ENCODE assay signal across 16 mouse cellular contexts in genomic region chr1:73823726-73824125, GRCm38 (mm10).
DNase-seq lines count a peak whose midpoint lies in the region; TF ChIP-seq lines count a peak whose summit lies in the region.
"Had no signal": no experiment of that assay in that cellular context is flagged by ENCODE, and none has a peak within 500 bp of the region (broad histone marks: within the 10 kb centered on the region; RNA-seq: fewer than 3 reads in every experiment).

No protein-coding gene starts in this region.

- intact Hi-C loops in heart, postnatal 36 days (cut with DNase I) = no loop called here

- no peak overlapping the region for H3K27ac ChIP-seq in CH12.LX (ENCODE audit: insufficient read depth, low read depth)
- H3K27ac ChIP-seq: forebrain, embryonic 15.5 days; heart, adult 2 months; heart, embryonic 15.5 days; hindbrain, embryonic 14.5 days had no signal

- TF ChIP-seq EP300 in CH12.LX (IDR thresholded peaks at IDR 0.05; ENCODE audit: low read length) = no peak

- H3K79me2 ChIP-seq in CH12.LX (replicated peaks; ENCODE audit: control insufficient read depth, extremely low read depth, insufficient read depth, poor library complexity, severe bottlenecking) = no peaks in the 10 kb centered on the region
- H3K79me2 ChIP-seq in myocyte (ENCODE audit: control insufficient read depth, insufficient read depth) = no peaks in the 10 kb centered on the region

- H3K4me2 ChIP-seq in CH12.LX (ENCODE audit: insufficient read depth, low read depth, poor library complexity, severe bottlenecking) = peak overlapping the region; percentile 34; the same call in 1 of the 2 replicates
- peak overlapping the region; percentile 63 for H3K4me2 ChIP-seq in myocyte (ENCODE audit: low read depth)
- H3K4me2 ChIP-seq: embryonic facial prominence, embryonic 12.5 days; forebrain, embryonic 15.5 days; heart, embryonic 11.5 days; heart, embryonic 15.5 days; hindbrain, embryonic 14.5 days had no signal

- peaks cover 15 to 65% of the 10 kb centered on the region in 2 experiments for H3K4me1 ChIP-seq in CH12.LX (ENCODE audit: control insufficient read depth in 1 of 2, insufficient read depth in 2 of 2)

- peak; percentile 84 for DNase-seq in heart, adult 11 months
- DNase-seq in heart, postnatal 36 days = no peak
- DNase-seq in CH12.LX (ENCODE audit: extremely low read depth) = no peak
- peak; percentile 30 for DNase-seq in adrenal gland, postnatal 10 days
- no peak for DNase-seq in embryo, embryonic 9.5 days (ENCODE audit: extremely low spot score)
- DNase-seq in cerebellum, postnatal 4 days (ENCODE audit: low spot score in 2 of 2) = no peak
- DNase-seq: cerebellum, adult 2 months; embryo, embryonic 11 days had no signal

- in situ Hi-C loops in CH12.LX (cut with MboI; ENCODE audit: low pct_ligation_motif_present, low pct_unique_long_range_greater_than_20kb, low sequenced_read_pairs) = loop anchor here (10.0 kb wide), 1 partner anchor 949 kb away; the partner anchor contains the start of gene Igfbp5

- dilution Hi-C loops in CH12.LX (cut with MboI; ENCODE audit: extremely low pct_ligation_motif_present, extremely low pct_unique_long_range_greater_than_20kb, low sequenced_read_pairs) = no loop called here

- TF ChIP-seq POLR2A in CH12.LX (IDR thresholded peaks at IDR 0.05; ENCODE audit: low read depth, low read length) (no peak), myocyte (IDR thresholded peaks at IDR 0.05; ENCODE audit: insufficient read length, low read depth) (no peak)

- H3K27me3 ChIP-seq in CH12.LX (replicated peaks) = peaks cover 75% of the 10 kb centered on the region
- no peaks in the 10 kb centered on the region for H3K27me3 ChIP-seq in myocyte (ENCODE audit: control insufficient read depth, insufficient read depth, insufficient read length)
- H3K27me3 ChIP-seq: embryonic facial prominence, embryonic 12.5 days; forebrain, embryonic 15.5 days; heart, embryonic 15.5 days had no signal

- H3K9ac ChIP-seq in CH12.LX (ENCODE audit: insufficient read depth, low read depth) = no peak overlapping the region
- H3K9ac ChIP-seq: embryonic facial prominence, embryonic 12.5 days; forebrain, embryonic 15.5 days; heart, embryonic 15.5 days; hindbrain, embryonic 14.5 days had no signal

- TF ChIP-seq CTCF in CH12.LX (conservative IDR thresholded peaks at IDR 0.05 in 1 of 2, IDR thresholded peaks at IDR 0.05 in 1 of 2; ENCODE audit: low read depth in 2 of 2, low read length in 2 of 2) = no peak

- H3K36me3 ChIP-seq in CH12.LX (replicated peaks in 1 of 2; ENCODE audit: control insufficient read depth in 1 of 2, insufficient read depth in 1 of 2, low read length in 1 of 2) = no peaks in the 10 kb centered on the region
- H3K36me3 ChIP-seq in myocyte (ENCODE audit: control insufficient read depth, insufficient read depth) = no peaks in the 10 kb centered on the region
- H3K36me3 ChIP-seq: embryonic facial prominence, embryonic 12.5 days; forebrain, embryonic 15.5 days; heart, embryonic 15.5 days; hindbrain, embryonic 10.5 days had no signal

- no peak overlapping the region for H3ac ChIP-seq in myocyte (ENCODE audit: control insufficient read depth, insufficient read length)

- H3K9me3 ChIP-seq in CH12.LX (replicated peaks; ENCODE audit: low read length) = no peaks in the 10 kb centered on the region
- H3K9me3 ChIP-seq: embryonic facial prominence, embryonic 12.5 days; forebrain, embryonic 15.5 days; heart, embryonic 15.5 days; hindbrain, embryonic 10.5 days had no signal

- TF ChIP-seq RAD21 in CH12.LX (IDR thresholded peaks at IDR 0.05; ENCODE audit: low read depth, low read length) = no peak

- no peak overlapping the region for H3K4me3 ChIP-seq in CH12.LX (replicated peaks in 1 of 3; ENCODE audit: low read depth in 2 of 3, low read length in 2 of 3, poor library complexity in 1 of 3)
- H3K4me3 ChIP-seq in myocyte = no peak overlapping the region
- H3K4me3 ChIP-seq: embryonic facial prominence, embryonic 12.5 days; forebrain, embryonic 15.5 days; heart, adult 2 months; heart, embryonic 15.5 days; hindbrain, embryonic 10.5 days had no signal

TF ChIP-seq in CH12.LX, 34 proteins besides CTCF, POLR2A, EP300 and RAD21:
- TF ChIP-seq MEF2A (IDR thresholded peaks at IDR 0.05; ENCODE audit: borderline replicate concordance, low read depth, low read length) = no peak
- no peak for TF ChIP-seq GABPA (IDR thresholded peaks at IDR 0.05; ENCODE audit: insufficient replicate concordance, low read depth, low read length)
- TF ChIP-seq ZMIZ1 (IDR thresholded peaks at IDR 0.05; ENCODE audit: low read depth, low read length) = no peak
- TF ChIP-seq ZNF384 (IDR thresholded peaks at IDR 0.05; ENCODE audit: low read depth, low read length) = no peak
- TF ChIP-seq CHD2 (IDR thresholded peaks at IDR 0.05; ENCODE audit: low read length) = no peak
- TF ChIP-seq MXI1 (IDR thresholded peaks at IDR 0.05; ENCODE audit: low read depth, low read length) = no peak
- TF ChIP-seq UBTF (IDR thresholded peaks at IDR 0.05; ENCODE audit: low read depth, low read length) = no peak
- TF ChIP-seq MAZ (IDR thresholded peaks at IDR 0.05; ENCODE audit: low read depth, low read length) = no peak
- no peak for TF ChIP-seq USF2 (conservative IDR thresholded peaks at IDR 0.05; ENCODE audit: low read depth, low read length)
- no peak for TF ChIP-seq PAX5 (IDR thresholded peaks at IDR 0.05; ENCODE audit: low read length)
- TF ChIP-seq RCOR1 (conservative IDR thresholded peaks at IDR 0.05; ENCODE audit: low read depth, low read length) = no peak
- no peak for TF ChIP-seq ELF1 (IDR thresholded peaks at IDR 0.05; ENCODE audit: low read depth, low read length)
- TF ChIP-seq NRF1 (IDR thresholded peaks at IDR 0.05; ENCODE audit: low read depth, low read length) = no peak
- no peak for TF ChIP-seq TCF12 (IDR thresholded peaks at IDR 0.05; ENCODE audit: low read depth, low read length)
TF ChIP-seq in CH12.LX: peak in this region for 0.

TF ChIP-seq in myocyte, 11 proteins besides CTCF, POLR2A, EP300 and RAD21:
- TF ChIP-seq SRF (IDR thresholded peaks at IDR 0.05; ENCODE audit: control insufficient read depth, insufficient read length, low read depth) (no peak), E2F4 (IDR thresholded peaks at IDR 0.05; ENCODE audit: insufficient read depth) (no peak), TCF3 (IDR thresholded peaks at IDR 0.05; ENCODE audit: insufficient read length, low read depth) (no peak), POLR2AphosphoS2 (IDR thresholded peaks at IDR 0.05; ENCODE audit: insufficient read length, low read depth) (no peak), MYOG (IDR thresholded peaks at IDR 0.05; ENCODE audit: control insufficient read depth in 1 of 3, insufficient read depth in 1 of 3, insufficient read length in 2 of 3, low read depth in 2 of 3) (no peak), MAX (IDR thresholded peaks at IDR 0.05; ENCODE audit: low read depth) (no peak), CEBPB (IDR thresholded peaks at IDR 0.05; ENCODE audit: insufficient read depth, poor library complexity, severe bottlenecking) (no peak), MYOD1 (IDR thresholded peaks at IDR 0.05; ENCODE audit: control insufficient read depth in 1 of 3, insufficient read length in 2 of 3, low read depth in 2 of 3) (no peak), TCF12 (IDR thresholded peaks at IDR 0.05; ENCODE audit: insufficient read depth, poor library complexity, severe bottlenecking) (no peak), USF1 (IDR thresholded peaks at IDR 0.05; ENCODE audit: low read depth) (no peak), REST (IDR thresholded peaks at IDR 0.05; ENCODE audit: insufficient read depth, insufficient read length) (no peak)
TF ChIP-seq in myocyte: peak in this region for 0.

Comparison
In these comparisons a context has a peak if more than half of its experiments do, and no peak if none do; other contexts are left out.
1. DNase-seq: peak in heart, adult 11 months (single experiment) and adrenal gland, postnatal 10 days (single experiment); none in heart, postnatal 36 days (0 of 2), CH12.LX (single experiment), embryo, embryonic 9.5 days (single experiment) and cerebellum, postnatal 4 days (0 of 2).